Mouse (Mus musculus): ENCODE results near the gene Rfx8. TPM values are rescaled to one million over a fixed set of nuclear protein-coding genes. Genes with fewer than 3 reads are reported as not detected.

Gene Rfx8
- polyA plus RNA-seq (2015; fragmentation: Illumina TruSeq; extraction: RNeasy Lipid Tissue Mini Kit (QIAGEN cat#74804); ENCODE audit: low read depth, low replicate concordance): 0.30 TPM

DNA sequence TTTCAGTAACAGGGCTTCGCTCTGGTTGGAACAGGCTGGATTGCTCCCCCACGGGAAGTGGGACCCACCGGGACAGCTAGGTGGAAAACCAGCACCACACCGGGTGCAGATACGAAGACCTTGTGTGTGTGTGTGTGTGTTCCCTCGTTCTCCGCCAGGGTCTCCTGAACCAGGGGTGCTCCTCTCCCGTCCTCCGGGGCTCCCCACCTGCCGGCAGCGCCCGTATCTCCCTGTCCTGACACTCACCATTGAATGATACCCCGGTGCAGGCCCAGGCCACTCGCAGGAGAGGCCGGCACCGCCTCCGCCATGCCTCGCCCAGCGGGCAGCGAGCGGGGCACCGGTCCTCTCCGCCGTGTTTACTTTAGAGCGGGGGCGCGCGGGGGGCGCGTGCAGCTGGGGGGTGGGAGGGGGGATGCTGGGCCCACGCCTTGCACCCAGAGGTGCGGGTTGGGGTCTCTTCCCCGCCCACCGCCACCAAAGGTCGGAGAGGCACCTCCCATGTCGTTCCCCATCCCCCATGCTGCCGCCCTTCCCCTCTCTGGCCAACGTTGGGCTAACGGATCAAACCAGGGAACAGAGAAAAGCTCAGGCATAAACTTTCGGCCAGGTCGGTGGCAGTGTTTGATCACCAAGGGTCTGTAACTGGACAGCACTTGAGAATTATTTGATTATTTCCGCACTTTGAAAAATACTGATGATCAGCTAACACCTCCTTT, at the start of gene Rfx8:
Gene Rfx8 (minus strand): TSS at position 366 of the 719 bp plus-strand sequence.

DNA sequence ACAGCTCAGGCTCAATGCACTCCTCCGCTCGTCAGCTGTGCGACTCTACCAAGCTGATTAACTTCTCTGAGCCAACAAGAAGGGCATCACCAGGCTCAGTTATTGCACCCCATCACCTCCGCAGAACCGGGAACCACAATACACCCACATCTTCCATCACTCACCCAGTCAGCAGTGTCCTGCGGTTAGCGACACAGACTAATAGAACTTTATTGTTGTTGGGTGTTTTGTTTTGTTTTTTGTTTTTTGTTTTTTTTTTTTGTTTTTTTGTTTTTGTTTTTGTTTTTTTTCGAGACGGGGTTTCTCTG, 69.6 kb downstream of the Rfx8 start, which contains the start of gene Creg2:
Gene Creg2 (minus strand): TSS at position 234 of the 308 bp plus-strand sequence.

Other genes with a start within 250 kb of the Rfx8 start
- gene Tbc1d8, start 242.2 kb downstream of the Rfx8 start, polyA plus RNA-seq (2015; fragmentation: Illumina TruSeq; extraction: RNeasy Lipid Tissue Mini Kit (QIAGEN cat#74804); ENCODE audit: low read depth, low replicate concordance): 14.6 TPM
- gene Cnot11, start 186.0 kb downstream of the Rfx8 start, polyA plus RNA-seq (2015; fragmentation: Illumina TruSeq; extraction: RNeasy Lipid Tissue Mini Kit (QIAGEN cat#74804); ENCODE audit: low read depth, low replicate concordance): 24.8 TPM
- gene Rnf149, start 143.6 kb downstream of the Rfx8 start, polyA plus RNA-seq (2015; fragmentation: Illumina TruSeq; extraction: RNeasy Lipid Tissue Mini Kit (QIAGEN cat#74804); ENCODE audit: low read depth, low replicate concordance): 25.9 TPM
- 48.2 TPM for gene Creg2, start 69.5 kb downstream of the Rfx8 start, polyA plus RNA-seq (2015; fragmentation: Illumina TruSeq; extraction: RNeasy Lipid Tissue Mini Kit (QIAGEN cat#74804); ENCODE audit: low read depth, low replicate concordance)
- not detected for gene Gm3646, start 84.3 kb upstream of the Rfx8 start, polyA plus RNA-seq (2015; fragmentation: Illumina TruSeq; extraction: RNeasy Lipid Tissue Mini Kit (QIAGEN cat#74804); ENCODE audit: low read depth, low replicate concordance)
- gene Map4k4, start 179.9 kb upstream of the Rfx8 start, polyA plus RNA-seq (2015; fragmentation: Illumina TruSeq; extraction: RNeasy Lipid Tissue Mini Kit (QIAGEN cat#74804); ENCODE audit: low read depth, low replicate concordance): 88.9 TPM